Mouse (Mus musculus): Measurements from ENCODE around the gene Aebp2. TPM values are rescaled to one million over a fixed set of nuclear protein-coding genes. Genes with fewer than 3 reads are reported as not detected.
A peak's percentile ranks its signal among the peaks of the same experiment; 100 is the strongest.
"Not testable (repeated sequence)": the region's sequence is repeated elsewhere in the genome, so short reads cannot be mapped to it uniquely, and the experiment has no call there.

The Aebp2 gene
- polyA plus RNA-seq, 1 experiment from 2014 or later = 18.7 TPM

- Histone ChIP-seq H3K4me2 (ENCODE audit: low read depth, low read length) (no peak overlapping the region), H3K4me3 (ENCODE audit: low read depth, low read length) (no peak overlapping the region), H3K27me3 (replicated peaks; ENCODE audit: control insufficient read depth, insufficient read depth, low read length) (no peaks in the 10 kb centered on the region), H3K4me1 (ENCODE audit: control insufficient read depth, insufficient read depth, low read length) (no peaks in the 10 kb centered on the region), H3K9ac (ENCODE audit: low read depth, low read length) (no peak overlapping the region), H3K9me3 (ENCODE audit: control insufficient read depth, low read length) (no peaks in the 10 kb centered on the region), H3K36me3 (ENCODE audit: control insufficient read depth, insufficient read depth, low read length) (peaks cover 89% of the 10 kb centered on the region), H3K27ac (replicated peaks; ENCODE audit: low read depth, low read length) (no peak overlapping the region)
- 74% methylated on average over 5 of the region's 5 CpGs for WGBS
- ATAC-seq (ENCODE audit: low read depth) = peak; percentile 34; the same call in 1 of the 2 replicates
- DNase-seq (ENCODE audit: low spot score) = peak; percentile 53
Measured at GRCm38 (mm10) chr6:140591331-140591730, 31.1 kb upstream of the Aebp2 start.

GRCm38 (mm10) chr6:140592713-140593112 is 29.8 kb upstream of the Aebp2 start:
- H3K27ac ChIP-seq (replicated peaks; ENCODE audit: low read depth, low read length) = peak overlapping the region; percentile 13
- 82% methylated on average over 8 of the region's 8 CpGs for WGBS

GRCm38 (mm10) chr6:140593420-140594170 is 28.9 kb upstream of the Aebp2 start:
- no peak for ATAC-seq (ENCODE audit: low read depth)
- H3K9me3 ChIP-seq (ENCODE audit: control insufficient read depth, low read length) = no peaks in the 10 kb centered on the region
- peaks cover 84% of the 10 kb centered on the region for H3K36me3 ChIP-seq (ENCODE audit: control insufficient read depth, insufficient read depth, low read length)
- H3K27me3 ChIP-seq (replicated peaks; ENCODE audit: control insufficient read depth, insufficient read depth, low read length) = no peaks in the 10 kb centered on the region
- no peak overlapping the region for H3K4me2 ChIP-seq (ENCODE audit: low read depth, low read length)
- no peak overlapping the region for H3K9ac ChIP-seq (ENCODE audit: low read depth, low read length)
- peak; percentile 51 for DNase-seq (ENCODE audit: low spot score)
- H3K27ac ChIP-seq (replicated peaks; ENCODE audit: low read depth, low read length) = peak overlapping the region; percentile 6; the same call in 1 of the 2 replicates
- 63% methylated on average over 17 of the region's 17 CpGs for WGBS
- H3K4me3 ChIP-seq (ENCODE audit: low read depth, low read length) = no peak overlapping the region
- H3K4me1 ChIP-seq (ENCODE audit: control insufficient read depth, insufficient read depth, low read length) = no peaks in the 10 kb centered on the region; the same call in 1 of the 2 replicates

More at GRCm38 (mm10) chr6:140592713-140593112, 29.8 kb upstream of the Aebp2 start:
- no peak overlapping the region for H3K4me2 ChIP-seq (ENCODE audit: low read depth, low read length)
- H3K4me3 ChIP-seq (ENCODE audit: low read depth, low read length) = no peak overlapping the region
- ATAC-seq (ENCODE audit: low read depth) (no peak), DNase-seq (ENCODE audit: low spot score) (no peak)
- no peaks in the 10 kb centered on the region for H3K27me3 ChIP-seq (replicated peaks; ENCODE audit: control insufficient read depth, insufficient read depth, low read length)
- H3K4me1 ChIP-seq (ENCODE audit: control insufficient read depth, insufficient read depth, low read length) = no peaks in the 10 kb centered on the region; the same call in 1 of the 2 replicates
- peaks cover 88% of the 10 kb centered on the region for H3K36me3 ChIP-seq (ENCODE audit: control insufficient read depth, insufficient read depth, low read length)
- no peak overlapping the region for H3K9ac ChIP-seq (ENCODE audit: low read depth, low read length)
- H3K9me3 ChIP-seq (ENCODE audit: control insufficient read depth, low read length) = no peaks in the 10 kb centered on the region

GRCm38 (mm10) chr6:140595551-140595950 is 26.9 kb upstream of the Aebp2 start:
- ATAC-seq (ENCODE audit: low read depth); H3K4me1 ChIP-seq (ENCODE audit: control insufficient read depth, insufficient read depth, low read length); H3K4me3 ChIP-seq (ENCODE audit: low read depth, low read length); H3K9me3 ChIP-seq (ENCODE audit: control insufficient read depth, low read length); H3K9ac ChIP-seq (ENCODE audit: low read depth, low read length); H3K27me3 ChIP-seq (replicated peaks; ENCODE audit: control insufficient read depth, insufficient read depth, low read length); H3K27ac ChIP-seq (replicated peaks; ENCODE audit: low read depth, low read length); DNase-seq (ENCODE audit: low spot score); H3K4me2 ChIP-seq (ENCODE audit: low read depth, low read length): not testable (repeated sequence)
- peaks cover 72% of the 10 kb centered on the region for H3K36me3 ChIP-seq (ENCODE audit: control insufficient read depth, insufficient read depth, low read length)
- 92% methylated on average over 6 of the region's 6 CpGs for WGBS

GRCm38 (mm10) chr6:140597381-140598329 is 24.8 kb upstream of the Aebp2 start:
- Histone ChIP-seq H3K4me2 (ENCODE audit: low read depth, low read length) (no peak overlapping the region), H3K4me3 (ENCODE audit: low read depth, low read length) (no peak overlapping the region), H3K36me3 (ENCODE audit: control insufficient read depth, insufficient read depth, low read length) (peaks cover 51% of the 10 kb centered on the region), H3K9ac (ENCODE audit: low read depth, low read length) (no peak overlapping the region), H3K27ac (replicated peaks; ENCODE audit: low read depth, low read length) (no peak overlapping the region), H3K9me3 (ENCODE audit: control insufficient read depth, low read length) (no peaks in the 10 kb centered on the region), H3K4me1 (ENCODE audit: control insufficient read depth, insufficient read depth, low read length) (no peaks in the 10 kb centered on the region; the same call in 1 of the 2 replicates), H3K27me3 (replicated peaks; ENCODE audit: control insufficient read depth, insufficient read depth, low read length) (no peaks in the 10 kb centered on the region)
- DNase-seq (ENCODE audit: low spot score) (peak; percentile 26), ATAC-seq (ENCODE audit: low read depth) (peak; percentile 58; the same call in 1 of the 2 replicates)
- 79% methylated on average over 15 of the region's 15 CpGs for WGBS

GRCm38 (mm10) chr6:140598516-140598915 is 23.9 kb upstream of the Aebp2 start:
- peaks cover 43% of the 10 kb centered on the region for H3K36me3 ChIP-seq (ENCODE audit: control insufficient read depth, insufficient read depth, low read length)
- peaks cover 5% of the 10 kb centered on the region; the same call in 1 of the 2 replicates for H3K4me1 ChIP-seq (ENCODE audit: control insufficient read depth, insufficient read depth, low read length)
- no peak overlapping the region for H3K4me2 ChIP-seq (ENCODE audit: low read depth, low read length)
- H3K9ac ChIP-seq (ENCODE audit: low read depth, low read length) = no peak overlapping the region
- no peak for ATAC-seq (ENCODE audit: low read depth)
- H3K27ac ChIP-seq (replicated peaks; ENCODE audit: low read depth, low read length) = no peak overlapping the region
- no peaks in the 10 kb centered on the region for H3K9me3 ChIP-seq (ENCODE audit: control insufficient read depth, low read length)
- no peak for DNase-seq (ENCODE audit: low spot score)
- 84% methylated on average over 9 of the region's 9 CpGs for WGBS
- H3K4me3 ChIP-seq (ENCODE audit: low read depth, low read length) = no peak overlapping the region
- no peaks in the 10 kb centered on the region for H3K27me3 ChIP-seq (replicated peaks; ENCODE audit: control insufficient read depth, insufficient read depth, low read length)

GRCm38 (mm10) chr6:140599337-140599736 is 23.1 kb upstream of the Aebp2 start:
- DNase-seq (ENCODE audit: low spot score) (no peak), ATAC-seq (ENCODE audit: low read depth) (no peak)
- 76% methylated on average over 5 of the region's 5 CpGs for WGBS
- peaks cover 36% of the 10 kb centered on the region for H3K36me3 ChIP-seq (ENCODE audit: control insufficient read depth, insufficient read depth, low read length)
- H3K4me1 ChIP-seq (ENCODE audit: control insufficient read depth, insufficient read depth, low read length) = peaks cover 8% of the 10 kb centered on the region; the same call in 1 of the 2 replicates
- no peak overlapping the region for H3K9ac ChIP-seq (ENCODE audit: low read depth, low read length)
- no peak overlapping the region for H3K4me3 ChIP-seq (ENCODE audit: low read depth, low read length)
- no peak overlapping the region for H3K27ac ChIP-seq (replicated peaks; ENCODE audit: low read depth, low read length)
- no peaks in the 10 kb centered on the region for H3K9me3 ChIP-seq (ENCODE audit: control insufficient read depth, low read length)
- H3K27me3 ChIP-seq (replicated peaks; ENCODE audit: control insufficient read depth, insufficient read depth, low read length) = no peaks in the 10 kb centered on the region
- H3K4me2 ChIP-seq (ENCODE audit: low read depth, low read length) = no peak overlapping the region

GRCm38 (mm10) chr6:140600671-140601070 is 21.8 kb upstream of the Aebp2 start:
- not testable (repeated sequence) for H3K4me1 ChIP-seq (ENCODE audit: control insufficient read depth, insufficient read depth, low read length); H3K9ac ChIP-seq (ENCODE audit: low read depth, low read length); H3K4me2 ChIP-seq (ENCODE audit: low read depth, low read length); H3K9me3 ChIP-seq (ENCODE audit: control insufficient read depth, low read length); H3K4me3 ChIP-seq (ENCODE audit: low read depth, low read length); ATAC-seq (ENCODE audit: low read depth); DNase-seq (ENCODE audit: low spot score); H3K27me3 ChIP-seq (replicated peaks; ENCODE audit: control insufficient read depth, insufficient read depth, low read length); H3K27ac ChIP-seq (replicated peaks; ENCODE audit: low read depth, low read length)
- H3K36me3 ChIP-seq (ENCODE audit: control insufficient read depth, insufficient read depth, low read length) = peaks cover 24% of the 10 kb centered on the region
- WGBS = 91% methylated on average over 8 of the region's 8 CpGs

All from embryonic facial prominence, embryonic 14.5 days (tissue).